Mouse (Mus musculus): Measurements from ENCODE around the gene Umodl1.

DNA sequence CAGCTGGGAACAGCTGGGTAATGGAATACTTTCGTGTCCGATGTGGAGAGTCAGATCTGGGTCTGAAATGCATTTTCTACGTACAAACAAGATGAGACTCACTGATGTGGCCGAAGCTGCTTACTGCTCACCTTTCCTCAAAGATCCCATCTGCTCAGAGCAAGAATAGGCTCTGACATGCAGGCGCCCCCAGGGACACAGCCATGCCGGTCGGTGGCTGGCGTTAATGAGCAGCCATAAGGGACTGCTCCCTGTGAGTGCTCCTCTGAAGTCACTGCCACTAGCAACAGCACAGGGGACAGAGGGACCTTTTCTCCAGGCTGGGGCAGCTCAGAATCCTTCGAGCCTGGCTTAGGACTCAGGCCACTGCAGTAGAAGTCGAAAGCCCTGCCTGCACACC is at the start of gene Umodl1:
- no peak for TF ChIP-seq CTCF (IDR thresholded peaks at IDR 0.05; ENCODE audit: low read depth, low read length)
- TF ChIP-seq GATA1 (IDR thresholded peaks at IDR 0.05; ENCODE audit: borderline replicate concordance, low read length) = no peak
- TF ChIP-seq GATA2 (IDR thresholded peaks at IDR 0.05; ENCODE audit: borderline replicate concordance, low read depth, low read length) = no peak

Measured in G1E (cell line).